Mouse (Mus musculus): ENCODE results near the gene Tedc2.

GRCm38 (mm10) chr17:24206451-24207351 is 13.9 kb downstream of the Tedc2 start:
- TF ChIP-seq POLR2A (IDR thresholded peaks at IDR 0.05; ENCODE audit: borderline replicate concordance, low read depth, low read length) = no peak
- TF ChIP-seq CTCF (IDR thresholded peaks at IDR 0.05; ENCODE audit: low read depth, low read length) = no peak
